Comparison of ENCODE assay signal across 25 mouse cellular contexts in genomic region chr4:58240416-58240815, GRCm38 (mm10). TPM values are rescaled to one million over a fixed set of nuclear protein-coding genes. Genes with fewer than 3 reads are reported as not detected.
DNase-seq lines count a peak whose midpoint lies in the region; ATAC-seq and TF ChIP-seq lines count a peak whose summit lies in the region.
"Had no signal": no experiment of that assay in that cellular context is flagged by ENCODE, and none has a peak within 500 bp of the region (broad histone marks: within the 10 kb centered on the region; RNA-seq: fewer than 3 reads in every experiment).

No protein-coding gene starts in this region.

- no peak for TF ChIP-seq CTCF in forebrain, postnatal 0 days (IDR thresholded peaks at IDR 0.05; ENCODE audit: low read depth)

- peak; percentile 93 for ATAC-seq in granulocyte monocyte progenitor cell, adult 5-6 weeks (replicated peaks; ENCODE audit: poor library complexity, severe bottlenecking)
- ATAC-seq in forebrain, postnatal 0 days = no peak
- ATAC-seq: activated CD4-positive, CD25-positive, alpha-beta regulatory T cell, adult 4 months; CD4-positive, CD25-positive, alpha-beta regulatory T cell, adult 4 months; intestine, embryonic 15.5 days; midbrain, embryonic 13.5 days had no signal

- no peak overlapping the region for H3K4me2 ChIP-seq in forebrain, postnatal 0 days (ENCODE audit: low read depth)
- H3K4me2 ChIP-seq: embryonic facial prominence, embryonic 13.5 days; hindbrain, embryonic 15.5 days; intestine, embryonic 15.5 days; limb, embryonic 15.5 days; liver, embryonic 15.5 days; midbrain, embryonic 13.5 days; neural tube, embryonic 12.5 days had no signal

- no peak overlapping the region for H3K4me3 ChIP-seq in forebrain, postnatal 0 days (ENCODE audit: low read depth, low read length)
- no peak overlapping the region for H3K4me3 ChIP-seq in heart, embryonic 10.5 days
- H3K4me3 ChIP-seq: embryonic facial prominence, embryonic 13.5 days; gastrocnemius, adult 2 months; hindbrain, embryonic 15.5 days; intestine, embryonic 15.5 days; layer of hippocampus, adult 2 months; limb, embryonic 15.5 days; liver, embryonic 15.5 days; midbrain, embryonic 13.5 days; neural tube, embryonic 12.5 days had no signal

- no peak overlapping the region for H3K9ac ChIP-seq in forebrain, postnatal 0 days
- H3K9ac ChIP-seq: embryonic facial prominence, embryonic 13.5 days; hindbrain, embryonic 15.5 days; intestine, embryonic 15.5 days; limb, embryonic 15.5 days; liver, embryonic 15.5 days; midbrain, embryonic 13.5 days; neural tube, embryonic 12.5 days had no signal

- H3K9me3 ChIP-seq in forebrain, postnatal 0 days (ENCODE audit: low read length) = no peaks in the 10 kb centered on the region
- no peaks in the 10 kb centered on the region for H3K9me3 ChIP-seq in heart, embryonic 10.5 days
- H3K9me3 ChIP-seq: embryonic facial prominence, embryonic 13.5 days; hindbrain, embryonic 15.5 days; intestine, embryonic 15.5 days; limb, embryonic 15.5 days; liver, embryonic 15.5 days; midbrain, embryonic 13.5 days; neural tube, embryonic 12.5 days had no signal

- peak; percentile 5 for DNase-seq in kidney, adult 9 months
- DNase-seq in kidney, postnatal 36 days = no peak
- DNase-seq in adrenal gland, postnatal 14 days = peak; percentile 67
- DNase-seq in forebrain, postnatal 0 days = no peak
- no peak for DNase-seq in heart, embryonic 10.5 days (ENCODE audit: low spot score)
- DNase-seq in frontal cortex, postnatal 10 days (ENCODE audit: low spot score in 2 of 2) = no peak
- DNase-seq: cerebellum, adult 9-10 months; gastrocnemius, adult 2 months; heart, postnatal 36 days; right cerebral cortex, postnatal 4 days had no signal

- 84% methylated on average over 7 of the region's 7 CpGs for WGBS in forebrain, postnatal 0 days
- 81% methylated on average over 7 of the region's 7 CpGs for WGBS in heart, embryonic 10.5 days

- no peak overlapping the region for H3K27ac ChIP-seq in forebrain, postnatal 0 days (ENCODE audit: low read depth, low read length)
- H3K27ac ChIP-seq in heart, embryonic 10.5 days = no peak overlapping the region
- H3K27ac ChIP-seq: embryonic facial prominence, embryonic 13.5 days; gastrocnemius, adult 2 months; hindbrain, embryonic 15.5 days; intestine, embryonic 15.5 days; kidney, postnatal 0 days; layer of hippocampus, adult 2 months; limb, embryonic 15.5 days; liver, embryonic 15.5 days; midbrain, embryonic 13.5 days; neural tube, embryonic 12.5 days; stomach, postnatal 0 days had no signal

- H3K36me3 ChIP-seq in forebrain, postnatal 0 days (ENCODE audit: insufficient read depth) = no peaks in the 10 kb centered on the region
- no peaks in the 10 kb centered on the region for H3K36me3 ChIP-seq in heart, embryonic 10.5 days
- H3K36me3 ChIP-seq: embryonic facial prominence, embryonic 13.5 days; hindbrain, embryonic 15.5 days; intestine, embryonic 15.5 days; limb, embryonic 15.5 days; liver, embryonic 15.5 days; midbrain, embryonic 13.5 days; neural tube, embryonic 12.5 days had no signal

- no peaks in the 10 kb centered on the region for H3K4me1 ChIP-seq in forebrain, postnatal 0 days (ENCODE audit: insufficient read depth)
- H3K4me1 ChIP-seq in heart, embryonic 10.5 days = no peaks in the 10 kb centered on the region
- H3K4me1 ChIP-seq: hindbrain, embryonic 15.5 days; intestine, embryonic 15.5 days; limb, embryonic 15.5 days; liver, embryonic 15.5 days; midbrain, embryonic 13.5 days; neural tube, embryonic 12.5 days had no signal

- no peaks in the 10 kb centered on the region for H3K27me3 ChIP-seq in forebrain, postnatal 0 days (ENCODE audit: insufficient read depth, low read length)
- no peaks in the 10 kb centered on the region for H3K27me3 ChIP-seq in heart, embryonic 10.5 days (ENCODE audit: insufficient read depth, poor library complexity, severe bottlenecking)
- H3K27me3 ChIP-seq: embryonic facial prominence, embryonic 13.5 days; hindbrain, embryonic 15.5 days; intestine, embryonic 15.5 days; limb, embryonic 15.5 days; liver, embryonic 15.5 days; midbrain, embryonic 13.5 days; neural tube, embryonic 12.5 days had no signal

RNA-seq across cellular contexts. Expression of gene Svep1, which starts 33.8 kb away (rescaled TPM):
- total RNA-seq in adrenal gland, postnatal 14 days (2021) = 13.6 and 14.0 TPM in 2 replicates
- total RNA-seq in granulocyte monocyte progenitor cell, adult 5-6 weeks (2014; fragmentation: Nextera tagmentation) = not detected in 2 replicates
- not detected in 2 replicates for total RNA-seq in granulocyte monocyte progenitor cell, adult 5-6 weeks (2017)
- total RNA-seq in forebrain, postnatal 0 days (2014; rRNA removed) = 1.3 and 3.0 TPM in 2 replicates
- polyA plus RNA-seq in forebrain, postnatal 0 days (2015; fragmentation: Nextera tagmentation; extraction: Ambion mirVana) = 0.21 and 0.47 TPM in 2 replicates
- polyA plus RNA-seq in heart, embryonic 10.5 days (2016; fragmentation: Nextera tagmentation; extraction: Ambion mirVana) = 1.8 and 3.4 TPM in 2 replicates
- polyA plus RNA-seq: activated CD4-positive, CD25-positive, alpha-beta regulatory T cell, adult 4 months had no signal

RNA-seq across cellular contexts. Expression of gene Musk, which starts 45.3 kb away (rescaled TPM):
- total RNA-seq in adrenal gland, postnatal 14 days (2021) = 0.41 and 0.75 TPM in 2 replicates
- total RNA-seq in granulocyte monocyte progenitor cell, adult 5-6 weeks (2014; fragmentation: Nextera tagmentation) = not detected in 2 replicates
- total RNA-seq in granulocyte monocyte progenitor cell, adult 5-6 weeks (2017) = not detected in 2 replicates
- total RNA-seq in forebrain, postnatal 0 days (2014; rRNA removed) = 0.19 and 1.5 TPM in 2 replicates
- 0.29 and 0.73 TPM in 2 replicates for polyA plus RNA-seq in forebrain, postnatal 0 days (2015; fragmentation: Nextera tagmentation; extraction: Ambion mirVana)
- 0.05 TPM in 1 of 2 replicates, not detected in the other for polyA plus RNA-seq in heart, embryonic 10.5 days (2016; fragmentation: Nextera tagmentation; extraction: Ambion mirVana)
- total RNA-seq: ES-E14 had no signal
- polyA plus RNA-seq: activated CD4-positive, CD25-positive, alpha-beta regulatory T cell, adult 4 months; CD4-positive, CD25-positive, alpha-beta regulatory T cell, adult 4 months; heart, embryonic 14.5 days; midbrain, embryonic 13.5 days had no signal

Comparison
In these comparisons a context has a peak if more than half of its experiments do, and no peak if none do; other contexts are left out.
1. DNase-seq: peak in kidney, adult 9 months (single experiment) and adrenal gland, postnatal 14 days (single experiment); none in kidney, postnatal 36 days (0 of 2), forebrain, postnatal 0 days (single experiment), heart, embryonic 10.5 days (single experiment) and frontal cortex, postnatal 10 days (0 of 2).